In genomic region chr7:130959868-130960267, GRCm38 (mm10) we compare ENCODE assay signal across 9 mouse cellular contexts. TPM values are rescaled to one million over a fixed set of nuclear protein-coding genes. Genes with fewer than 3 reads are reported as not detected.
DNase-seq lines count a peak whose midpoint lies in the region; ATAC-seq and TF ChIP-seq lines count a peak whose summit lies in the region.
"Had no signal": no experiment of that assay in that cellular context is flagged by ENCODE, and none has a peak within 500 bp of the region (broad histone marks: within the 10 kb centered on the region; RNA-seq: fewer than 3 reads in every experiment).

No protein-coding gene starts in this region.

- H3K4me2 ChIP-seq in embryonic facial prominence, embryonic 13.5 days, result no peak overlapping the region
- H3K4me2 ChIP-seq in stomach, postnatal 0 days (replicated peaks; ENCODE audit: low read depth), result no peak overlapping the region
- H3K4me2 ChIP-seq: neural tube, embryonic 12.5 days had no signal

- peaks cover 23% of the 10 kb centered on the region for H3K4me1 ChIP-seq in embryonic facial prominence, embryonic 13.5 days
- peaks cover 13% of the 10 kb centered on the region for H3K4me1 ChIP-seq in embryonic facial prominence, embryonic 10.5 days
- peaks cover 4% of the 10 kb centered on the region; the same call in 1 of the 2 replicates for H3K4me1 ChIP-seq in stomach, postnatal 0 days (replicated peaks; ENCODE audit: control insufficient read depth, insufficient read depth)
- H3K4me1 ChIP-seq: neural tube, embryonic 12.5 days had no signal

- H3K27me3 ChIP-seq in embryonic facial prominence, embryonic 13.5 days, result no peaks in the 10 kb centered on the region
- H3K27me3 ChIP-seq in embryonic facial prominence, embryonic 10.5 days (replicated peaks; ENCODE audit: low read depth, poor library complexity, severe bottlenecking), result no peaks in the 10 kb centered on the region
- H3K27me3 ChIP-seq in stomach, postnatal 0 days (ENCODE audit: control insufficient read depth, insufficient read depth, low read length), result no peaks in the 10 kb centered on the region
- H3K27me3 ChIP-seq: neural tube, embryonic 12.5 days had no signal

- no peaks in the 10 kb centered on the region for H3K9me3 ChIP-seq in embryonic facial prominence, embryonic 13.5 days
- H3K9me3 ChIP-seq in embryonic facial prominence, embryonic 10.5 days, result no peaks in the 10 kb centered on the region
- H3K9me3 ChIP-seq in stomach, postnatal 0 days (ENCODE audit: control insufficient read depth, low read length), result no peaks in the 10 kb centered on the region
- H3K9me3 ChIP-seq: neural tube, embryonic 12.5 days had no signal

- peak; percentile 67 for TF ChIP-seq EP300 in stomach, postnatal 0 days (optimal IDR thresholded peaks at IDR 0.05)

- DNase-seq in embryonic facial prominence, embryonic 10.5 days (ENCODE audit: low spot score), result no peak
- DNase-seq in urinary bladder, postnatal 25 days (ENCODE audit: low spot score), result peak; percentile 50
- DNase-seq in urinary bladder, adult 2 months (ENCODE audit: low spot score), result no peak
- peak; percentile 87 to 90 for DNase-seq in kidney, postnatal 25 days
- DNase-seq in stomach, postnatal 0 days (ENCODE audit: low spot score), result peak; percentile 51
- no peak for DNase-seq in cerebellum, adult 9-11 months
- DNase-seq in retina, postnatal 1 day, result no peak

- no peak overlapping the region for H3K9ac ChIP-seq in embryonic facial prominence, embryonic 13.5 days
- no peak overlapping the region for H3K9ac ChIP-seq in stomach, postnatal 0 days (ENCODE audit: low read length)
- H3K9ac ChIP-seq: neural tube, embryonic 12.5 days had no signal

- no peak overlapping the region for H3K4me3 ChIP-seq in embryonic facial prominence, embryonic 13.5 days
- H3K4me3 ChIP-seq in embryonic facial prominence, embryonic 10.5 days, result no peak overlapping the region
- no peak overlapping the region for H3K4me3 ChIP-seq in stomach, postnatal 0 days (ENCODE audit: low read depth, low read length)
- H3K4me3 ChIP-seq: neural tube, embryonic 12.5 days had no signal

- TF ChIP-seq CTCF in stomach, postnatal 0 days (IDR thresholded peaks at IDR 0.05; ENCODE audit: low read depth), result no peak

- no peak for ATAC-seq in embryonic facial prominence, embryonic 13.5 days (ENCODE audit: insufficient number of reproducible peaks, insufficient read depth, low FRiP score, low TSS enrichment, low read depth)
- ATAC-seq in stomach, postnatal 0 days (ENCODE audit: low FRiP score, low TSS enrichment), result peak; percentile 79; the same call in 1 of the 2 replicates

- H3K27ac ChIP-seq in embryonic facial prominence, embryonic 13.5 days, result peak overlapping the region; percentile 22; the same call in 1 of the 2 replicates
- H3K27ac ChIP-seq in embryonic facial prominence, embryonic 10.5 days (replicated peaks), result no peak overlapping the region
- peak overlapping the region; percentile 53; the same call in 1 of the 2 replicates for H3K27ac ChIP-seq in stomach, postnatal 0 days (replicated peaks)
- H3K27ac ChIP-seq: neural tube, embryonic 12.5 days had no signal

- WGBS in embryonic facial prominence, embryonic 13.5 days, result 42% methylated on average over 7 of the region's 7 CpGs
- WGBS in embryonic facial prominence, embryonic 10.5 days, result 65% methylated on average over 7 of the region's 7 CpGs
- 22% methylated on average over 7 of the region's 7 CpGs for WGBS in stomach, postnatal 0 days

- H3K36me3 ChIP-seq in embryonic facial prominence, embryonic 13.5 days, result no peaks in the 10 kb centered on the region
- no peaks in the 10 kb centered on the region for H3K36me3 ChIP-seq in embryonic facial prominence, embryonic 10.5 days (replicated peaks)
- no peaks in the 10 kb centered on the region for H3K36me3 ChIP-seq in stomach, postnatal 0 days (ENCODE audit: control insufficient read depth, insufficient read depth, low read length)
- H3K36me3 ChIP-seq: neural tube, embryonic 12.5 days had no signal

RNA-seq across cellular contexts. Expression of gene Htra1, which starts 24.0 kb away (rescaled TPM):
- polyA plus RNA-seq in embryonic facial prominence, embryonic 13.5 days (2015; fragmentation: Nextera tagmentation; extraction: Ambion mirVana), result 29.9 and 33.7 TPM in 2 replicates
- polyA plus RNA-seq in embryonic facial prominence, embryonic 10.5 days (2016; fragmentation: Nextera tagmentation; extraction: Ambion mirVana), result 3.2 and 3.3 TPM in 2 replicates
- polyA plus RNA-seq in urinary bladder, adult 2 months (2012; rRNA removed), result 184 and 275 TPM in 2 replicates
- polyA plus RNA-seq in stomach, postnatal 0 days (2015; fragmentation: Nextera tagmentation; extraction: Ambion mirVana), result 48.6 and 51.6 TPM in 2 replicates

Comparison
In these comparisons a context has a peak if more than half of its experiments do, and no peak if none do; other contexts are left out.
1. DNase-seq: peak in urinary bladder, postnatal 25 days (single experiment), kidney, postnatal 25 days (2 of 2) and stomach, postnatal 0 days (single experiment); none in embryonic facial prominence, embryonic 10.5 days (single experiment), urinary bladder, adult 2 months (single experiment), cerebellum, adult 9-11 months (single experiment) and retina, postnatal 1 day (single experiment).